Mouse (Mus musculus): ENCODE measurements around the gene Tmem121b.

Gene Tmem121b

GRCm38 (mm10) chr6:120493374-120494181 lies at the start of gene Tmem121b:
Gene Tmem121b (minus strand): TSS chr6:120493807.
- in situ Hi-C loops (cut with MboI, MseI) = no loop called here

GRCm38 (mm10) chr6:120542061-120542460 lies 48.5 kb upstream of the Tmem121b start:
- in situ Hi-C loops (cut with MboI, MseI) = no loop called here

GRCm38 (mm10) chr6:120541386-120541785 lies 47.8 kb upstream of the Tmem121b start:
- in situ Hi-C loops (cut with MboI, MseI) = no loop called here

GRCm38 (mm10) chr6:120539781-120540231 lies 46.2 kb upstream of the Tmem121b start:
- in situ Hi-C loops (cut with MboI, MseI) = no loop called here

GRCm38 (mm10) chr6:120539132-120539759 lies 45.6 kb upstream of the Tmem121b start:
- in situ Hi-C loops (cut with MboI, MseI) = no loop called here

GRCm38 (mm10) chr6:120536337-120536736 lies 42.7 kb upstream of the Tmem121b start:
- in situ Hi-C loops (cut with MboI, MseI) = no loop called here

GRCm38 (mm10) chr6:120532594-120532993 lies 39.0 kb upstream of the Tmem121b start:
- in situ Hi-C loops (cut with MboI, MseI) = no loop called here

- in situ Hi-C loops (cut with MboI, MseI) = no loop called here
Measured at GRCm38 (mm10) chr6:120531020-120531965, 37.7 kb upstream of the Tmem121b start, which contains the start of gene Hdhd5. Gene Hdhd5 (minus strand): TSS chr6:120531319.

- in situ Hi-C loops (cut with MboI, MseI) = no loop called here
Measured at GRCm38 (mm10) chr6:120529123-120529522, 35.5 kb upstream of the Tmem121b start.

GRCm38 (mm10) chr6:120524796-120525195 lies 31.2 kb upstream of the Tmem121b start:
- in situ Hi-C loops (cut with MboI, MseI) = no loop called here

GRCm38 (mm10) chr6:120519647-120520046 lies 26.0 kb upstream of the Tmem121b start:
- in situ Hi-C loops (cut with MboI, MseI) = no loop called here

GRCm38 (mm10) chr6:120517311-120517710 lies 23.7 kb upstream of the Tmem121b start:
- in situ Hi-C loops (cut with MboI, MseI) = no loop called here

GRCm38 (mm10) chr6:120516879-120517278 lies 23.3 kb upstream of the Tmem121b start:
- in situ Hi-C loops (cut with MboI, MseI) = no loop called here

- in situ Hi-C loops (cut with MboI, MseI) = no loop called here
Measured at GRCm38 (mm10) chr6:120516422-120516821, 22.8 kb upstream of the Tmem121b start.

- in situ Hi-C loops (cut with MboI, MseI) = no loop called here
Measured at GRCm38 (mm10) chr6:120511212-120511611, 17.6 kb upstream of the Tmem121b start.

- in situ Hi-C loops (cut with MboI, MseI) = no loop called here
Measured at GRCm38 (mm10) chr6:120510425-120510824, 16.8 kb upstream of the Tmem121b start.

GRCm38 (mm10) chr6:120509975-120510374 lies 16.4 kb upstream of the Tmem121b start:
- in situ Hi-C loops (cut with MboI, MseI) = no loop called here

GRCm38 (mm10) chr6:120508645-120509044 lies 15.0 kb upstream of the Tmem121b start:
- in situ Hi-C loops (cut with MboI, MseI) = no loop called here

- in situ Hi-C loops (cut with MboI, MseI) = no loop called here
Measured at GRCm38 (mm10) chr6:120505531-120505930, 11.9 kb upstream of the Tmem121b start.

- in situ Hi-C loops (cut with MboI, MseI) = no loop called here
Measured at GRCm38 (mm10) chr6:120504051-120504450, 10.4 kb upstream of the Tmem121b start.

- in situ Hi-C loops (cut with MboI, MseI) = no loop called here
Measured at GRCm38 (mm10) chr6:120496544-120496943, 2.9 kb upstream of the Tmem121b start.

Measured in T-helper 1 cell (primary cell).